Mouse (Mus musculus): ENCODE measurements around the gene Lrg1. TPM values are rescaled to one million over a fixed set of nuclear protein-coding genes. Genes with fewer than 3 reads are reported as not detected.

Lrg1 gene
- polyA plus RNA-seq, 1 experiment from 2014 or later: 1.0 TPM

GRCm38 (mm10) chr17:56072243-56072642, 49.6 kb downstream of the Lrg1 start:
- Histone ChIP-seq H3K27me3 (no peaks in the 10 kb centered on the region), H3K9ac (no peak overlapping the region), H3K4me2 (no peak overlapping the region), H3K4me1 (replicated peaks) (peaks cover 15% of the 10 kb centered on the region), H3K4me3 (no peak overlapping the region), H3K27ac (no peak overlapping the region), H3K36me3 (peaks cover 59% of the 10 kb centered on the region), H3K9me3 (replicated peaks) (no peaks in the 10 kb centered on the region)
- no peak for ATAC-seq (replicated peaks; ENCODE audit: insufficient number of reproducible peaks, insufficient read depth, low FRiP score, low read depth)
- WGBS: 84% methylated on average over 5 of the region's 5 CpGs

- Histone ChIP-seq H3K9ac (no peak overlapping the region), H3K4me2 (no peak overlapping the region)
Observed at GRCm38 (mm10) chr17:56071126-56071525, 50.7 kb downstream of the Lrg1 start.

More at GRCm38 (mm10) chr17:56071126-56071525, 50.7 kb downstream of the Lrg1 start:
- ATAC-seq (replicated peaks; ENCODE audit: insufficient number of reproducible peaks, insufficient read depth, low FRiP score, low read depth): no peak
- Histone ChIP-seq H3K4me3 (no peak overlapping the region), H3K27me3 (no peaks in the 10 kb centered on the region), H3K36me3 (peaks cover 70% of the 10 kb centered on the region), H3K27ac (no peak overlapping the region), H3K4me1 (replicated peaks) (peaks cover 15% of the 10 kb centered on the region), H3K9me3 (replicated peaks) (no peaks in the 10 kb centered on the region)

Other genes starting within 250 kb of the Lrg1 start
- 5.7 and 6.0 TPM in 2 replicates for gene Zfp119a, start 243.1 kb downstream of the Lrg1 start, polyA plus RNA-seq (2015; fragmentation: Nextera tagmentation; extraction: Ambion mirVana)
- gene Zfp959, start 229.9 kb downstream of the Lrg1 start, polyA plus RNA-seq (2015; fragmentation: Nextera tagmentation; extraction: Ambion mirVana): 6.8 and 8.8 TPM in 2 replicates
- 4.3 and 5.5 TPM in 2 replicates for gene Zfp119b, start 172.5 kb downstream of the Lrg1 start, polyA plus RNA-seq (2015; fragmentation: Nextera tagmentation; extraction: Ambion mirVana)
- 0.87 and 2.2 TPM in 2 replicates for gene Ebi3, start 169.4 kb downstream of the Lrg1 start, polyA plus RNA-seq (2015; fragmentation: Nextera tagmentation; extraction: Ambion mirVana)
- gene Yju2, start 162.9 kb downstream of the Lrg1 start, polyA plus RNA-seq (2015; fragmentation: Nextera tagmentation; extraction: Ambion mirVana): 13.9 and 18.2 TPM in 2 replicates
- 6.6 and 8.7 TPM in 2 replicates for gene Shd, start 151.5 kb downstream of the Lrg1 start, polyA plus RNA-seq (2015; fragmentation: Nextera tagmentation; extraction: Ambion mirVana)
- 2.6 and 5.0 TPM in 2 replicates for gene Fsd1, start 135.5 kb downstream of the Lrg1 start, polyA plus RNA-seq (2015; fragmentation: Nextera tagmentation; extraction: Ambion mirVana)
- gene Stap2, start 116.4 kb downstream of the Lrg1 start, polyA plus RNA-seq (2015; fragmentation: Nextera tagmentation; extraction: Ambion mirVana): 13.7 and 17.2 TPM in 2 replicates
- gene Mpnd, start 116.3 kb downstream of the Lrg1 start, polyA plus RNA-seq (2015; fragmentation: Nextera tagmentation; extraction: Ambion mirVana): 61.1 and 81.1 TPM in 2 replicates
- gene Sh3gl1, start 85.4 kb downstream of the Lrg1 start, polyA plus RNA-seq (2015; fragmentation: Nextera tagmentation; extraction: Ambion mirVana): 67.0 and 93.4 TPM in 2 replicates
- gene Chaf1a, start 81.6 kb downstream of the Lrg1 start, polyA plus RNA-seq (2015; fragmentation: Nextera tagmentation; extraction: Ambion mirVana): 10.1 and 15.0 TPM in 2 replicates
- 42.0 and 45.0 TPM in 2 replicates for gene Ubxn6, start 47.0 kb downstream of the Lrg1 start, polyA plus RNA-seq (2015; fragmentation: Nextera tagmentation; extraction: Ambion mirVana)
- 65.8 and 86.4 TPM in 2 replicates for gene Hdgfl2, start 42.4 kb downstream of the Lrg1 start, polyA plus RNA-seq (2015; fragmentation: Nextera tagmentation; extraction: Ambion mirVana)
- 0.41 and 0.57 TPM in 2 replicates for gene Plin4, start 12.2 kb downstream of the Lrg1 start, polyA plus RNA-seq (2015; fragmentation: Nextera tagmentation; extraction: Ambion mirVana)
- 1.0 and 1.1 TPM in 2 replicates for gene Plin5, start 4.4 kb downstream of the Lrg1 start, polyA plus RNA-seq (2015; fragmentation: Nextera tagmentation; extraction: Ambion mirVana)
- 0.92 and 1.3 TPM in 2 replicates for gene Sema6b, start 18.3 kb upstream of the Lrg1 start, polyA plus RNA-seq (2015; fragmentation: Nextera tagmentation; extraction: Ambion mirVana)
- 6.7 and 9.2 TPM in 2 replicates for gene Tnfaip8l1, start 40.5 kb upstream of the Lrg1 start, polyA plus RNA-seq (2015; fragmentation: Nextera tagmentation; extraction: Ambion mirVana)
- 62.3 and 80.2 TPM in 2 replicates for gene Mydgf, start 61.9 kb upstream of the Lrg1 start, polyA plus RNA-seq (2015; fragmentation: Nextera tagmentation; extraction: Ambion mirVana)
- gene Dpp9, start 96.9 kb upstream of the Lrg1 start, polyA plus RNA-seq (2015; fragmentation: Nextera tagmentation; extraction: Ambion mirVana): 19.7 and 25.7 TPM in 2 replicates
- gene Fem1a, start 134.8 kb upstream of the Lrg1 start, polyA plus RNA-seq (2015; fragmentation: Nextera tagmentation; extraction: Ambion mirVana): 19.4 and 22.5 TPM in 2 replicates
- gene Ticam1, start 154.8 kb upstream of the Lrg1 start, polyA plus RNA-seq (2015; fragmentation: Nextera tagmentation; extraction: Ambion mirVana): 6.9 and 8.3 TPM in 2 replicates
- gene Plin3, start 170.9 kb upstream of the Lrg1 start, polyA plus RNA-seq (2015; fragmentation: Nextera tagmentation; extraction: Ambion mirVana): 61.1 and 78.3 TPM in 2 replicates
- gene Arrdc5, start 178.3 kb upstream of the Lrg1 start, polyA plus RNA-seq (2015; fragmentation: Nextera tagmentation; extraction: Ambion mirVana): 0.13 TPM in 1 of 2 replicates, not detected in the other
- 51.3 and 83.9 TPM in 2 replicates for gene Uhrf1, start 181.3 kb upstream of the Lrg1 start, polyA plus RNA-seq (2015; fragmentation: Nextera tagmentation; extraction: Ambion mirVana)
- gene Kdm4b, start 204.1 kb upstream of the Lrg1 start, polyA plus RNA-seq (2015; fragmentation: Nextera tagmentation; extraction: Ambion mirVana): 26.1 and 31.2 TPM in 2 replicates

All from heart, embryonic 15.5 days (tissue).